Mouse (Mus musculus): Measurements from ENCODE around the gene Morc2a. TPM values are rescaled to one million over a fixed set of nuclear protein-coding genes. Genes with fewer than 3 reads are reported as not detected.

Morc2a gene
- polyA plus RNA-seq, 1 experiment from 2014 or later = 57.1 TPM

GRCm38 (mm10) chr11:3722861-3723260 is 73.9 kb downstream of the Morc2a start:
- Histone ChIP-seq H3K4me2 (no peak overlapping the region), H3K27ac (no peak overlapping the region), H3K9ac (no peak overlapping the region), H3K27me3 (no peaks in the 10 kb centered on the region), H3K36me3 (replicated peaks) (no peaks in the 10 kb centered on the region), H3K4me1 (peaks cover 17% of the 10 kb centered on the region; the same call in 1 of the 2 replicates), H3K9me3 (no peaks in the 10 kb centered on the region), H3K4me3 (replicated peaks) (no peak overlapping the region)
- 56% methylated on average over 3 of the region's 3 CpGs for WGBS
- no peak for ATAC-seq (ENCODE audit: low FRiP score)

GRCm38 (mm10) chr11:3723910-3724309 is 74.9 kb downstream of the Morc2a start:
- Histone ChIP-seq H3K36me3 (replicated peaks) (no peaks in the 10 kb centered on the region), H3K9me3 (no peaks in the 10 kb centered on the region), H3K9ac (no peak overlapping the region), H3K27ac (no peak overlapping the region), H3K4me3 (replicated peaks) (no peak overlapping the region), H3K4me1 (peaks cover 17% of the 10 kb centered on the region; the same call in 1 of the 2 replicates), H3K4me2 (no peak overlapping the region), H3K27me3 (no peaks in the 10 kb centered on the region)
- WGBS = 65% methylated on average over 4 of the region's 4 CpGs
- no peak for ATAC-seq (ENCODE audit: low FRiP score)

- H3K27ac ChIP-seq = no peak overlapping the region
- H3K9ac ChIP-seq = no peak overlapping the region
- peaks cover 17% of the 10 kb centered on the region; the same call in 1 of the 2 replicates for H3K4me1 ChIP-seq
- no peak overlapping the region for H3K4me3 ChIP-seq (replicated peaks)
- H3K36me3 ChIP-seq (replicated peaks) = no peaks in the 10 kb centered on the region
- H3K9me3 ChIP-seq = no peaks in the 10 kb centered on the region
- WGBS = 73% methylated on average over 5 of the region's 5 CpGs
- H3K27me3 ChIP-seq = no peaks in the 10 kb centered on the region
- no peak overlapping the region for H3K4me2 ChIP-seq
- no peak for ATAC-seq (ENCODE audit: low FRiP score)
Measured at GRCm38 (mm10) chr11:3724726-3725125, 75.7 kb downstream of the Morc2a start.

- no peaks in the 10 kb centered on the region for H3K36me3 ChIP-seq (replicated peaks)
- H3K4me1 ChIP-seq = peaks cover 17% of the 10 kb centered on the region; the same call in 1 of the 2 replicates
- ATAC-seq (ENCODE audit: low FRiP score) = no peak
- H3K4me3 ChIP-seq (replicated peaks) = no peak overlapping the region
- no peaks in the 10 kb centered on the region for H3K27me3 ChIP-seq
- H3K9me3 ChIP-seq = no peaks in the 10 kb centered on the region
- H3K9ac ChIP-seq = no peak overlapping the region
- H3K4me2 ChIP-seq = no peak overlapping the region
- H3K27ac ChIP-seq = 0 out of 2 replicates have a peak overlapping the region, but pooled peaks have one; percentile 26
- 50% methylated on average over 10 of the region's 10 CpGs for WGBS
Measured at GRCm38 (mm10) chr11:3725331-3726054, 76.5 kb downstream of the Morc2a start.

GRCm38 (mm10) chr11:3727438-3728105 is 78.6 kb downstream of the Morc2a start:
- H3K4me1 ChIP-seq = peaks cover 11% of the 10 kb centered on the region; the same call in 1 of the 2 replicates
- ATAC-seq (ENCODE audit: low FRiP score) = no peak
- H3K27me3 ChIP-seq = no peaks in the 10 kb centered on the region
- no peaks in the 10 kb centered on the region for H3K36me3 ChIP-seq (replicated peaks)
- no peak overlapping the region for H3K4me3 ChIP-seq (replicated peaks)
- no peak overlapping the region for H3K27ac ChIP-seq
- H3K9me3 ChIP-seq = no peaks in the 10 kb centered on the region
- H3K9ac ChIP-seq = no peak overlapping the region
- 76% methylated on average over 9 of the region's 9 CpGs for WGBS
- no peak overlapping the region for H3K4me2 ChIP-seq

GRCm38 (mm10) chr11:3731469-3731868 is 82.5 kb downstream of the Morc2a start:
- 77% methylated on average over 4 of the region's 4 CpGs for WGBS
- Histone ChIP-seq H3K4me1 (peaks cover 6% of the 10 kb centered on the region), H3K9ac (no peak overlapping the region), H3K27me3 (no peaks in the 10 kb centered on the region), H3K4me2 (no peak overlapping the region), H3K9me3 (no peaks in the 10 kb centered on the region), H3K36me3 (replicated peaks) (no peaks in the 10 kb centered on the region), H3K4me3 (replicated peaks) (no peak overlapping the region), H3K27ac (no peak overlapping the region)
- no peak for ATAC-seq (ENCODE audit: low FRiP score)

GRCm38 (mm10) chr11:3733933-3734636 is 85.1 kb downstream of the Morc2a start:
- Histone ChIP-seq H3K4me1 (peaks cover 6% of the 10 kb centered on the region), H3K4me3 (replicated peaks) (no peak overlapping the region), H3K9me3 (no peaks in the 10 kb centered on the region), H3K27me3 (no peaks in the 10 kb centered on the region), H3K27ac (peak overlapping the region; percentile 70), H3K9ac (no peak overlapping the region), H3K4me2 (no peak overlapping the region), H3K36me3 (replicated peaks) (no peaks in the 10 kb centered on the region)
- 65% methylated on average over 14 of the region's 14 CpGs for WGBS
- ATAC-seq (ENCODE audit: low FRiP score) = 0 out of 2 replicates have a peak, but pooled peaks have one; percentile 30

- Histone ChIP-seq H3K36me3 (replicated peaks) (no peaks in the 10 kb centered on the region), H3K4me2 (no peak overlapping the region), H3K4me1 (peaks cover 6% of the 10 kb centered on the region), H3K4me3 (replicated peaks) (no peak overlapping the region), H3K9me3 (no peaks in the 10 kb centered on the region), H3K27ac (no peak overlapping the region), H3K9ac (no peak overlapping the region), H3K27me3 (no peaks in the 10 kb centered on the region)
- WGBS = 83% methylated on average over 11 of the region's 11 CpGs
- ATAC-seq (ENCODE audit: low FRiP score) = no peak
Measured at GRCm38 (mm10) chr11:3735715-3736114, 86.7 kb downstream of the Morc2a start.

- Histone ChIP-seq H3K4me1 (peaks cover 6% of the 10 kb centered on the region), H3K4me2 (no peak overlapping the region), H3K9me3 (no peaks in the 10 kb centered on the region), H3K27me3 (no peaks in the 10 kb centered on the region), H3K27ac (no peak overlapping the region), H3K4me3 (replicated peaks) (no peak overlapping the region), H3K9ac (no peak overlapping the region), H3K36me3 (replicated peaks) (no peaks in the 10 kb centered on the region)
- WGBS = 88% methylated on average over 2 of the region's 2 CpGs
- ATAC-seq (ENCODE audit: low FRiP score) = no peak
Measured at GRCm38 (mm10) chr11:3738778-3739177, 89.8 kb downstream of the Morc2a start.

Other genes with a start within 250 kb of the Morc2a start
- gene Limk2, start 240.0 kb upstream of the Morc2a start, polyA plus RNA-seq (2016; fragmentation: Nextera tagmentation; extraction: Ambion mirVana) = 79.4 and 79.8 TPM in 2 replicates
- 42.4 and 43.2 TPM in 2 replicates for gene Rnf185, start 196.8 kb upstream of the Morc2a start, polyA plus RNA-seq (2016; fragmentation: Nextera tagmentation; extraction: Ambion mirVana)
- 0.59 and 0.64 TPM in 2 replicates for gene Pla2g3, start 160.9 kb upstream of the Morc2a start, polyA plus RNA-seq (2016; fragmentation: Nextera tagmentation; extraction: Ambion mirVana)
- gene Inpp5j, start 144.4 kb upstream of the Morc2a start, polyA plus RNA-seq (2016; fragmentation: Nextera tagmentation; extraction: Ambion mirVana) = 0.49 and 0.52 TPM in 2 replicates
- gene Selenom, start 134.5 kb upstream of the Morc2a start, polyA plus RNA-seq (2016; fragmentation: Nextera tagmentation; extraction: Ambion mirVana) = 49.7 and 51.0 TPM in 2 replicates
- gene Smtn, start 108.6 kb upstream of the Morc2a start, polyA plus RNA-seq (2016; fragmentation: Nextera tagmentation; extraction: Ambion mirVana) = 36.2 and 38.0 TPM in 2 replicates
- gene Osbp2, start 214.7 kb downstream of the Morc2a start, polyA plus RNA-seq (2016; fragmentation: Nextera tagmentation; extraction: Ambion mirVana) = 3.4 and 4.0 TPM in 2 replicates
- gene 4921536K21Rik, start 245.9 kb downstream of the Morc2a start, polyA plus RNA-seq (2016; fragmentation: Nextera tagmentation; extraction: Ambion mirVana) = 0.79 and 0.92 TPM in 2 replicates
- 28.0 and 29.8 TPM in 2 replicates for gene Dusp18, start 246.0 kb downstream of the Morc2a start, polyA plus RNA-seq (2016; fragmentation: Nextera tagmentation; extraction: Ambion mirVana)

Measured in forebrain, embryonic 12.5 days (tissue).